Mouse (Mus musculus) liver, postnatal 0 days (tissue): ENCODE data around the gene Nr4a3. TPM values are rescaled to one million over a fixed set of nuclear protein-coding genes. Genes with fewer than 3 reads are reported as not detected.

Source experiments
- ATAC-seq: fragments of 200-750 bp; cut with Nextera tagmentation; 2 replicates; pipeline ENCODE4 v1.8.0; 2017; ENCODE audit warnings: mild to moderate bottlenecking, moderate library complexity
- DNase-seq: peaks from one replicate; pipeline ENCODE4 v3.0.0-alpha.2; 2016
- H3K27ac ChIP-seq: fragments of 300-500 bp; sonication (generic); 2 replicates; pipeline ENCODE4 v1.5.1; 2014; ENCODE audit warnings: antibody characterized with exemption, moderate library complexity, mild to moderate bottlenecking, low read depth
- H3K27me3 ChIP-seq: fragments of 300-500 bp; sonication (generic); 2 replicates; pipeline ENCODE4 v1.6.1; 2014; ENCODE audit warnings: low read length, control low read depth, mixed read lengths; ENCODE audit not compliant: insufficient read depth
- H3K36me3 ChIP-seq: fragments of 300-500 bp; sonication (generic); replicated peaks from 2 replicates; pipeline ENCODE4 v1.6.1; 2014; ENCODE audit warnings: mild to moderate bottlenecking, control low read depth, low read length, moderate library complexity, mixed read lengths; ENCODE audit not compliant: insufficient read depth
- H3K4me1 ChIP-seq: fragments of 300-500 bp; sonication (generic); 2 replicates; pipeline ENCODE4 v1.6.1; 2014; ENCODE audit warnings: antibody characterized with exemption, mild to moderate bottlenecking, control low read depth; ENCODE audit not compliant: insufficient read depth
- H3K4me2 ChIP-seq: fragments of 300-500 bp; sonication (generic); 2 replicates; pipeline ENCODE4 v1.6.1; 2014; ENCODE audit warnings: low read depth, mild to moderate bottlenecking, low read length, moderate library complexity, mixed read lengths
- H3K4me3 ChIP-seq: fragments of 300-500 bp; sonication (generic); 2 replicates; pipeline ENCODE4 v1.5.1; 2014; ENCODE audit warnings: low read depth, low read length
- H3K9ac ChIP-seq: fragments of 300-500 bp; sonication (generic); replicated peaks from 2 replicates; pipeline ENCODE4 v1.6.1; 2014; ENCODE audit warnings: mild to moderate bottlenecking, moderate library complexity
- H3K9me3 ChIP-seq: fragments of 300-500 bp; sonication (generic); 2 replicates; pipeline ENCODE4 v1.6.1; 2016; ENCODE audit warnings: mild to moderate bottlenecking, control low read depth, low read length, mixed read lengths
- CTCF ChIP-seq: sonication (generic); IDR thresholded peaks from 2 replicates; pipeline ENCODE4 v1.5.1; 2016; ENCODE audit warnings: antibody characterized with exemption, low read depth
- EP300 ChIP-seq: IDR thresholded peaks from 2 replicates; pipeline ENCODE4 v1.6.1; 2016; ENCODE audit warnings: antibody characterized with exemption, low read depth, mild to moderate bottlenecking
- WGBS: fragments of 180-500 bp; shearing (Covaris S2); extraction: QIAGEN DNeasy Blood & Tissue Kit; methylation state at CpG from one replicate; pipeline ENCODE4 v1.1.7; 2014; ENCODE audit not compliant: insufficient replicate concordance; 5-methylcytosine and 5-hydroxymethylcytosine counted together
- polyA plus RNA-seq: library from polyadenylated mRNA; unstranded; fragments of >200 nt; fragmentation: Nextera tagmentation; extraction: Ambion mirVana; gene quantifications from 2 replicates; pipeline ENCODE4 v1.2.1, GENCODE M21; 2015

Nr4a3 gene
- polyA plus RNA-seq, 1 experiment from 2014 or later: not detected

- no peak for TF ChIP-seq EP300
- TF ChIP-seq CTCF: peak; percentile 41
- ATAC-seq (no peak), DNase-seq (no peak)
- Histone ChIP-seq H3K4me2 (no peak overlapping the region), H3K27me3 (no peaks in the 10 kb centered on the region), H3K4me1 (no peaks in the 10 kb centered on the region), H3K27ac (peak overlapping the region; percentile 53; the same call in 1 of the 2 replicates), H3K36me3 (no peaks in the 10 kb centered on the region), H3K9ac (no peak overlapping the region), H3K9me3 (no peaks in the 10 kb centered on the region), H3K4me3 (no peak overlapping the region)
- 44% methylated on average over 2 of the region's 2 CpGs for WGBS
Observed at GRCm38 (mm10) chr4:48108591-48108990, 63.6 kb downstream of the Nr4a3 start.

GRCm38 (mm10) chr4:48110331-48110730 lies 65.4 kb downstream of the Nr4a3 start:
- H3K9me3 ChIP-seq: no peaks in the 10 kb centered on the region
- 56% methylated on average over 3 of the region's 3 CpGs for WGBS
- no peaks in the 10 kb centered on the region for H3K36me3 ChIP-seq
- H3K4me2 ChIP-seq: no peak overlapping the region
- no peak overlapping the region for H3K9ac ChIP-seq
- H3K27me3 ChIP-seq: no peaks in the 10 kb centered on the region
- peak overlapping the region; percentile 39; the same call in 1 of the 2 replicates for H3K27ac ChIP-seq
- DNase-seq (no peak), ATAC-seq (no peak)
- no peaks in the 10 kb centered on the region for H3K4me1 ChIP-seq
- H3K4me3 ChIP-seq: no peak overlapping the region
- TF ChIP-seq CTCF (no peak), EP300 (no peak)

- 38% methylated on average over 4 of the region's 4 CpGs for WGBS
- TF ChIP-seq CTCF (peak; percentile 59), EP300 (no peak)
- Histone ChIP-seq H3K4me2 (no peak overlapping the region), H3K4me1 (no peaks in the 10 kb centered on the region), H3K27ac (no peak overlapping the region), H3K9me3 (no peaks in the 10 kb centered on the region), H3K27me3 (0 out of 2 replicates have a peak, but pooled peaks cover 3% of the 10 kb centered on the region), H3K4me3 (no peak overlapping the region), H3K36me3 (no peaks in the 10 kb centered on the region), H3K9ac (no peak overlapping the region)
- no peak for ATAC-seq
- peak; percentile 40 for DNase-seq
Observed at GRCm38 (mm10) chr4:48116191-48116590, 71.2 kb downstream of the Nr4a3 start.

- Histone ChIP-seq H3K4me1 (peaks cover 10% of the 10 kb centered on the region), H3K9me3 (no peaks in the 10 kb centered on the region), H3K4me3 (peak overlapping the region; percentile 89), H3K9ac (no peak overlapping the region), H3K27ac (no peak overlapping the region), H3K27me3 (no peaks in the 10 kb centered on the region), H3K4me2 (peak overlapping the region; percentile 81), H3K36me3 (no peaks in the 10 kb centered on the region)
- ATAC-seq (peak; percentile 85), DNase-seq (no peak)
- WGBS: 2% methylated on average over 9 of the region's 9 CpGs
- no peak for TF ChIP-seq EP300
- no peak for TF ChIP-seq CTCF
Observed at GRCm38 (mm10) chr4:48124416-48124772, 79.4 kb downstream of the Nr4a3 start.

GRCm38 (mm10) chr4:48124773-48125469 lies 80.0 kb downstream of the Nr4a3 start, which contains the start of gene Stx17:
Gene Stx17, plus strand, starts transcription at chr4:48124915.
- Histone ChIP-seq H3K27me3 (no peaks in the 10 kb centered on the region), H3K9ac (peak within 1 kb of the TSS; percentile 95), H3K4me2 (peak within 1 kb of the TSS; percentile 81), H3K27ac (peak within 1 kb of the TSS; percentile 68), H3K9me3 (no peaks in the 10 kb centered on the region), H3K4me3 (peak within 1 kb of the TSS; percentile 89), H3K4me1 (peaks cover 10% of the 10 kb centered on the region), H3K36me3 (no peaks in the 10 kb centered on the region)
- TF ChIP-seq EP300: no peak
- TF ChIP-seq CTCF: no peak
- WGBS: under 1% methylated on average over 57 of the region's 58 CpGs
- peak; percentile 100 for ATAC-seq
- peak; percentile 94 for DNase-seq

GRCm38 (mm10) chr4:48130314-48130713 lies 85.4 kb downstream of the Nr4a3 start:
- Histone ChIP-seq H3K4me1 (peaks cover 8% of the 10 kb centered on the region), H3K27me3 (no peaks in the 10 kb centered on the region), H3K36me3 (peaks cover 11% of the 10 kb centered on the region; the same call in 1 of the 2 replicates), H3K4me2 (no peak overlapping the region), H3K9me3 (no peaks in the 10 kb centered on the region), H3K4me3 (no peak overlapping the region), H3K9ac (no peak overlapping the region), H3K27ac (no peak overlapping the region)
- no peak for TF ChIP-seq CTCF
- TF ChIP-seq EP300: no peak
- 68% methylated on average over 6 of the region's 6 CpGs for whole genome bisulfite sequencing
- ATAC-seq (no peak), DNase-seq (no peak)
